Mouse (Mus musculus): Measurements from ENCODE around the gene Ptger1.
A peak's percentile ranks its signal among the peaks of the same experiment; 100 is the strongest.

Ptger1 gene

DNA sequence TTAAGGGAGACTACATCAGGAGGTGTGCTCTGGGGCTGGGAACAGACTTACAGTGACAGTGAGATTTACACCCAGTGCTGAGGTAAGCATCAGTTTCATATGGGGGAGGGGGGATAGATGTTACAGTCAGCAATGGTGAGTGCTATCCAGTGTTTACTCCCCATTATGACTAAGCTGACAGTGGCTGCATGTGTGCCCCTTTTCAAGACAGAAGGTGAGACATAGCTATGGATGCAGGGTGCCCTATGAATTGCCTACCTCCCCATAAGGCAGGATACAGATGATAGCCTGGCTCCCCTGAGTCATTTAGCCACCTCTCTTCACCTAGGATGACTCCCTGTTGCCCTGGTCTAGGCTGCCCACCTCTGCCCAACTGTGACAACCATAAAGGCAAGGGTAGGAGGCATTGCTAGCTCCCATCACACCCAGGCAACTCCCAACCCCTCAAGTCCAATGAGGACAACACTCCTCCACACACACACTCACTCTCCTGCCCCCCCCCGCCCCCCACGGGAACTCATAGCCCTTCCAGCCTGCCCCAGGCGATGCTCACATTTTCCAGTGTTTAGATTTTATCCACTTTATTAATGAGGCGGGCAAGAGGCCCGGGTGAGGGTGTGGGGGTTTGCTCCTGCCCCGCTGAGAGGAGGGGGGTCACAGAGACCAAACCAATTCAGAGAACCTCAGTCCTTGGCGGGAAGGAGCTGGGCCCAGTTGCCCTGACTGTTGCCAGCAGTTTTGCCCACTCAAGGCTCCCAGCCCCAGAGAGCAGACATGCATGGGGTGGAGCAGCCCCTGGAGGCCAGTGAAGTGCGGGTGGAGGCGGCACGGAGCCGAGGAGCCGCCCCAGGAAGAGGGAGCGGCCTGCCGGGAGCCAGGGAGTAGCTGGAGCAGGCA, at the start of gene Ptger1:
Gene Ptger1, plus strand, starts transcription at position 710 of the 897 bp plus-strand sequence.
- DNase-seq (ENCODE audit: low read depth) = no peak

DNA sequence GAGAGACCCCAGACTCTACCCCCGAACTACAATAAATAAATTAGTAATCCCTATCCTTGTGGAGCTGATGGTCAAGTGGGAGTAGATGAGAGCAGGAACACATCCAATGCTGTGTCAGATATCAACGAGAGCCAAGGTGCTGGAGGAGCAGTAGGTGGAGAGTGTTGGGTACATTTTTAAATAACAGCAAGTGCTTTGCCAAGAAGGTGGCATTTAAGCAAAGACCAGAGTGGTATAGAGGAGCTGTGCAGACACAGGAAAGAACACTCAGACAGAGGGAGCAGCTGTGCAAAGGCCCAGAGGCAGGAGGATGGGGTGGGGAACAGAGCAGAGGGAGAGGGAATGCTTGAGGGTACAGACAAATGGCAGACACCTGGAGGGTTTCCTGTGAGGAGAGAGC, 49.4 kb upstream of the Ptger1 start:
- no peak for DNase-seq (ENCODE audit: low read depth)

DNA sequence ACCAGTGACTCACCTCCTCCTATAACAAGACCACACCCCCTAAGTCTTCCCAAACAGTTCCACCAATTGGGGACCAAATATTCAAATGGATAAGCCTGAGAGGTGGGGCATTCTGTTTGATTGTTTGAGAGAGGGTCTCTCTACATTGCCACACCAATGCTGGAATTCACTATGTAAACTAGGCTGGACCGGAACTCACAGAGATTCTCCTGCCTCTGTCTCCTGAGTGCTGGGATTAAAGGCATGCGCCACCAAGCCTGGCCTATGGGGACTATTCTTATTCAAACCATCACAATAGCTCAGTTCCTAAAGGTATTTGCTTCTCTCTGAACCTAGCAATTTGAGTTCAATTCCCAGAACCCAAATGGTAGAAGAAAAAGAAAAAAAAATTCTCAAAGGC, 47.9 kb upstream of the Ptger1 start:
- no peak for DNase-seq (ENCODE audit: low read depth)

DNA sequence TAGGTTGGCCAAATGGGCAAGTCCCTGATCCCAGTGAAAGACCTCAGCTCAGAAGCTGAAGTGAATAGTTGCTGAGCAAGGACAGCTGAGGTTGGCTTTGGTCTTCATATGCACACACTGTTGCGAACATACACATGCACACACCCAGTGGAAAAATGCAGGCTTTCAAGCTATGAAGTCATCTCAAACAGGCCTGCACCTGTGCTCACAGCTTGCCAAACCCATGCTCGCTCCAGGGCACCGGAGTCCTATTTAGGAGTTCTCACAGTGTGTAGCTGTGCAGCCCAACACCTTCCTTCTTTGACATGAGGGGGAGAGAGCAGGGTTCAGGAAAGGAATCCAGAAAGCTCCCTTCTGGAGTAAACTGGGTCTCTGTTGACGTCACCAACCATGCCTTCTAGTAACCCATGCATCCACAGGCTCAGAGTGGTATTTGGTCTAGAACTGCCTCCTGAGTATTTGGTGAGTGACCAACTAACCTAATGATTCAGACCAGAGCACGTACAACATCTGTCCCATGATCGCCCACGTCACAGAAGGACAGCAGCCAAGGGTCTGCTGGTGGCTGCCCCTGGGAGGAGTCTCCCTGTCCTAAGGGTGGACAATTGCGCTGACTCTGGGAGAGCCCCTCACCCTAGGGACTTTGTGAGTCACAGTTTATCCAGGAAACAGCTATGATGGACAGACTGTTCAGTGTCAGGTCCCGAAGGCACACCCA, 46.8 kb upstream of the Ptger1 start:
- DNase-seq (ENCODE audit: low read depth) = no peak

DNA sequence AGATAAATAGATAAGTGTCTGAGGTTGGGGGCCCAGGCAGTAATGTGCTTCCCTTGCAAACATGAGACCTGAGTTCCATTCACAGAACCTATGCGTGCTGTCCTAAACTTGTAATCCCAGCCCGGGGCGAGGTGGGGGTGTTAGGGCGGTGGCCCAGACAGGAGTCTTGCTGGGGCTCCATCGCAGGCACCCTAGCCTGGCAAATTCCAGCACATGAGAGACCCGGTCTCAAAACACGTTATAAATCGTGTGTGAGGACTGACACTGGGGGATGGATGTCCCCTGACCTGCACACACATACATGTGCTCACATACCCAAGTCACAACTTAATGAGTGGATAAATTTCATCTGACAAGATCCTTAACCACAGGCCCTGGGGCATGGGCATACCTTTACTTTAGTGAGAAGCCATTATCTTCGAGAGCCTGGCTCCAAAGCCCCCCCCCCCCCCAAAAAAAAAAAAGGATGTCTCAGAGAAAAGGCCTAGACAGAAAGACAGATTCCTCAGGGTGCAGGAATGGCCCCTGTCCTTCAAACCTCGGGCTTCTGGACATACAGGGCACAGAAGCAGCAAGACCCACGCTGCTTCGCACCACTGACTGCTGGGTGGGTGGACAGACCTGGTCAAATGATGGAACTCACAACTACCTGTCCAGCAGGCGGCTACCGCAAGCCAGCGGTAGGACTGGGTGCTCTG, 44.6 kb upstream of the Ptger1 start:
- no peak for DNase-seq (ENCODE audit: low read depth)

DNA sequence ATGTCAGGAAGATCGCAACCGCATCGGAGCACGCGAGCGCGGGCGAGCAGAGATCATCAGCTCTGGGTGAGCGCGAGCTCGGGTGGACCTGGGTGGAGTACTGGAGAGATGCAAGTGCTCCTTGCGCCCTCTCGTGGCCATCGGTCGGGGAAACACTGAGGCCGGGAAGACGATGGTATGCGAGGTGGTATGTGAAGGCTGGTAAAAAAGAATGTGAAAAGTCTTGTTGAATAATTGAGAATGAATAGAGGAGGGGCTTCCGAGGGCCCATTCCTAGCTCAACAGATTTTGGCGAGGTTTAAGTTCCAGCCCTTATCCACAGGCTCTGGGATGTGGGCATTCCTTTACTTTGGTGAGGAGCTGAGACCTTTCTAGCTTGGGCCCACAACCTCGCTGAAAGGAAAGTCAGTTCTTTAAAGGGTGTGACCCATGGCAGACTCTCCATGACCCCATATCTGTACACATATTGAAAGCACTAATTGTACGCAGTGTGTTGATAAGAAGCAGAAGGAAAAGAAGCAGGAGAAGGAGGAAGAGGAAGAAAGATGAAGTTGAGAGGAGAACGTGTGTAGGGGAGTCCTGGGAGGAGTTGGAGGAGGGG, 44.0 kb upstream of the Ptger1 start:
- peak; percentile 93 for DNase-seq (ENCODE audit: low read depth)

DNA sequence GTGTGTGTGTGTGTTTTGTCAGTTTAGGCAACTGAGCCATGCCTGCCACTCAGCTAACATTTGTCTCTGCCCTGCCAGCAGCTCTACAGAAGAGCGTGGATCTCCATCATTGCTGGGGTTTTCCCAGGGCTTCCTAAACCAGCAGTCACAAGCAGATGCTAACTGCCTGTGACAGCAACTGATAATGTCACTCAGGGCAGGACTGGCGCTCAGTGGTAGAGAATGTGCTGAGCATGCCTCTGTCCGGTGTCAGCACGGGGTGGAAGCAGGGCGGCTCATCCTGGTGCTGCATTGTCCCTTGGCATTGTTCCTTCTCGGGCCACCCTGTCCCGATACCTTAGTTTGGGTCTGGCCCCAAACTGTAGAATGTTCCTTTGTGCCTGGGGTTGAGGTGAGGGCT, 42.9 kb upstream of the Ptger1 start:
- DNase-seq (ENCODE audit: low read depth) = peak; percentile 51

DNA sequence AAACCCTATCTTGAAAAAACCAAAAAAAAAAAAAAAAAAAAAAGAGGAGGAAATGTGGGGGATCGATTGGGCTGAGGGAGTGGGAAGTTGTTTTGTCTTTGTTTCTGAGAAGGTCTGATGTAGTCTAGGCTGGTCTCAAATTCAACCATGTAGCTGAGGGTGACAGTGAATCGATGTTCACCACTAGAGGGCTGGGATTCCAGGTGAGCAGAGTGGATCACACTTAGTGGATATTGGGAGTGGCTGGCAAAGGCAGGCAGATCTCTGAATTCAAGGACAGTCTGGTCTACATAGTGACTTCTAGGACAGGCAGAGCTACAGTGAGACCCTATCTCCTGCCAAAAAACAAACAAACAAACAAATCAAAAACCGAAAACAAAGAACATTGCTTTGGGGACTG, 41.7 kb upstream of the Ptger1 start:
- no peak for DNase-seq (ENCODE audit: low read depth)

DNA sequence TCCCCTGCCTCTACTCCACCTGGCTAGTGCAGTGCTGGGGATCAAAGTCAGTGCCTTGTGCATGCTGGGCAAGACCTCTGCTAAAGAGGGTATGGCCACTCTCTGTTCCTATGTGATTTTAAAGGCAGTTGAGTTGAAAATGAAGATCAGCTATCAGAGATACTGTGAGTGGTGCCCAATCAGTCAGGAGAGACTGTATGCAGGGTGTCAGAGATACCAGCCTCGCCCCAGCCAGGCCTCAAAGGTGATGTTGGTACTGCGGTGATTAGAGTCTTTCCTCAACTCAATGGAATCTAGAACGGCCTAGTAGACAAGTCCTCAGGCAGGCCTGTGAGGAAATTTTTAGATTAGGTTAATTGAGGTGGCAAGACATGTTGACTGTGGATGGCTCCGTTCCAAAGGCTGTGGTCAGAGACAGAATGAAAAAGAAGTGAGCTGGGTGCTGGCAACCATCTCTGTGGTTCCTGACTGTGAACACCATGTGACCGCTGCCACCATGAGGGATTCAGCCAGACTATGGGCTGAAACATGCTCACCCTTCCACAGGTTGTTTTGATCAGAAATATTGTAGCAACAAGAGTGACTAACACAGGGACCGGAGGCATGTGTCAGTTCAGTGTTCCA, 40.7 kb upstream of the Ptger1 start:
- no peak for DNase-seq (ENCODE audit: low read depth)

DNA sequence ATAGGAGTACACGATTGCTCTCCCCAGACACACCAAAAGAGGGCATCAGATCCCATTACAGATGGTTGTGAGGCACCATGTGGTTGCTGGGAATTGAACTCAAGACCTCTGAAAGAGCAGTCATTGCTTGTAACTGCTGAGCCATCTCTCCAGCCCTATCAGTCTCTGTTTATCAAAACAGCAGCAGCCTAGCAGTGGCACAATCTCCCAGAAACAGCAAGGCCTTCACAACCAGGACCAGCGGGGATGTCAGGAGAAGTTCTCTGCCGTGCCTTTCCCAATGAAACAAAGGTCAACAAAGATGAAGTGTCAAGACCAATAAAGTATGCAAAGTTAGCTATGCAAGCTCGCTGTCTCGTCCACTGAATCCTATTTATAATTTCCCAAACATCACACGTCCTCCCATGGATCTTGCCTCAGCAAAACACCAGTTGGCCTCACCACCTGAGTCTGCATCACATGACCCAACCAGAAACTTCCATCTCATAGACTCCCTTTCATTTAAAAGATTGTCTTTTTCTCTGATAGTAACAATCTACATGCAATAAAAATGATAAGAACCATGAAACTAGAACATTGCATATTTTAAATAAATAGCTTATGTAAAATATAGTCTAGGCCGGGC, 34.3 kb upstream of the Ptger1 start:
- DNase-seq (ENCODE audit: low read depth) = no peak

DNA sequence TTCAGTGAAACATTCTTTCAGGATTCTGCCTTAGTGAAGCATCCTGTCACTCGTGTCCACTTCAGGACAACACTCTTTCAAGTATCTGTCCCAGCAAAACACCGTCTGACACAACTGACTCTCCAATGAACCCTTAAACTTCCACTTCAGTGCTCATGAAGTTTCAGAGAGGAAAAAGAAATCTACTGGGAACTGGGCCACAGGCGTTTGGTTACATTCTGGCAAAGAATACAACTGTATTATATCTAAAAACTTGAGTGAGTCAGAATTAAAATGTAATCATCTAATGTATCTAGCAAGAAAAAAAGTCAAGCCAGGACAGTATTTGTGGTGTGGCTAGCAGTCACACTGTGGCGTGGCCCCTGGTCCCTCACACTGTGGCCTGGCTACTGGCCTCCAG, 27.6 kb upstream of the Ptger1 start:
- DNase-seq (ENCODE audit: low read depth) = no peak

DNA sequence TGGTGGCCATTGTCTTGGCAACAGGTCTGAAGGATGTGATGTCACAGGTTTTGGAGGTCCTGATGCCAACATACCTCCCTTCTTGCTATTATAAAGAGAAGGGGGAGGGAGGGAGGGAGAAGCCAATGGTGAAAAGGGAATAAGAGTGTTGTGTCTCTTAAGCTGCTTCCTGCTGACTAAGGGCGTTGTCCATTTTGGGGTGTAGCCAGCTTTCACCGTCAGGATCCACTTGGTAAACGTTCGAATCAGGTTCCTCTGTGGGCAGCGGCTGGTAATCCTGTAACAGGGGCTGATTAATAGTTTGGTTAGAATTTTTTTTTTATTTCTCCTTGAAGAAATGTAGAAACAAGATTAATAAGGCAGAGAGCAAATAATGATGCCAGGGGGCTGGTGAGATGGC, 26.8 kb upstream of the Ptger1 start:
- no peak for DNase-seq (ENCODE audit: low read depth)

DNA sequence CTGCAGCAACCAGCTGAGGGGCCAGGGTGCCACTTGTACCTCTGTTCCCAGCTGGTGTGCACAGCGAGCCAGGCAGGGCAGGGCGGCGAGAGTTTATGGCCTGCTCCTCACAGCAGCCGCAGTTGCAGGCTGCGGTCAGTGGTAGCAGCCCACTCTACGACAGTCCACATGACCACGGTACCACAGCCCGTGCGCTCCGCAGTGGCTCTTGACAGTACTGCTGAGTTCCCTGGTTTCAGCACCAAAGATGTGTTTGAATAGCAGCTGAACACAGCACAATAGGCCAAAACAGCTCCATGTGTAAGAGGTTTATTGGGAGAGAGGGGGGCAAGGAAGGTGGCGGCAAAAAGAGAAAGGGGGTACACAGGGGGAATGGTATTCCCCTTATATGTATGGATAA, 19.0 kb upstream of the Ptger1 start:
- no peak for DNase-seq (ENCODE audit: low read depth)

DNA sequence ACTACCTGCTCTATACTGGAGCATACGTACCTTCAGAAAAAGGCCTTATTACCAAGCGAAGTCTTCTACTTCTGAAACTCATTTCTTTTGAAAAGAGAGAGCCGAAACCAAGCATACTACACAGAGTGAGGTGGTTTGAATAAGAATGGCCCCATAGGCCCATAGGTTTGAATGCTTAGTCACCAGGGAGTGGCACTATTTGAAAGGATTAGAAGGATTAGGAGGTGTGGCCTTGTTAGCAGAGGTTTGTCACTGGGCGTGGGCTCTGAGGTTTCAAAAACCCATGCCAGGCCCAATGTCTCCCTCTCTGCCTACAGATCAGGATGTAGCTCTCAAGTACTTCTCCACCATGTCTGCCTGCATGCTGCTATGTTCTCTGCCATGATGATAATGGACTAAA, 18.4 kb upstream of the Ptger1 start:
- no peak for DNase-seq (ENCODE audit: low read depth)

DNA sequence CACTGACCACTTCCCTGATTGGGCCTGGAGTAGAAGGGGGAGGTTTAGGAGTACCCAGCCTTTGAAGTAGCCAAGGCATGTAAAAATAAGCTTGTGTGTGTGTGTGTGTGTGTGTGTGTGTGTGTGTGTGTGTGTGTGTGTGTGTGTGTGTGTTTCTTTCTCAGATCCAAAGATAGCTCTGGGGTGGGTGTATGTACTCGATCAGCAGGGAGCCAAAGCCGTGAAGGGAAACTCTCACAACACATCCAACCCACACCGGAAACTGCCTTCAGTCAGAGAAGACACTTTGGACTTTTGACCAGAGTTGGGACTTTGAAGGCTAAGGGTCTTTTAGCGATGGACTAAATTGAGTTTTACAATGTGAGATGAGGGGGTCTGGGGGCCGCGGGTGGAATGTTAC, 16.8 kb upstream of the Ptger1 start:
- no peak for DNase-seq (ENCODE audit: low read depth)

DNA sequence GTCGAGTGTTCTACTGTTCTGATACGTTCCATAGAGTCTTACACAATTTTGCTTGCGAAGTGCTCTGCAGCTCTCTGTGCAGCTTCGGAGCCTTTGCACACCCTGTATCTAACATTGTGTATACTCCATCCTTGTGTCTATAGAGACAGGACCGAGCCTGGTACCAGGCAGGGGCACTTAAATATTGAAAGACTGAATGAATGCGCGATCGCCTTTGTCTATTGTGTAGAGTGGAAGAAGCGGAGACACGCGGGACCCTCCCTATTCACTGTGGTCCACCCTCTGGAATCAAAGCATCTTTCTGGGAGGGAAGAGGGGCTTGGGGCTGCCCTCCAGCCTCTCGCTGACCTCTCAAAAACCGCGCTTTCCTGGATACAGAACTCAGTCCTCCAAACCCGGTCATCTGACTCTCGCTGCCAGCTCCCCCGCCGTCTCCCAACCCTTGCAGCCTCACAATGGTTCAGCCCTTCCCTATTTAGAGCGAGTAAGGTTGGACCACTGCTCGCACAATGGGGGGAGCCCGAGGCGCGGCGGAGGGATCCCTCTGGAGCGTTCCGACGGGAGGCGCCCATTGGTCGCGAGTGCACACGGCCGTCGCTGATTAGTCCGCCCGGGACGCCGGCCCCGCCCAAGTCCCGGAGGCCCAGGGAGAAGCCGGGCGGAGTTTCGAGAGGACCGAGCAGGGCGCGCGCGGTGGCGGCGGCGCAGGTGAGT, 14.3 kb upstream of the Ptger1 start, which contains the start of gene Gipc1:
Gene Gipc1, plus strand, starts transcription at position 648 of the 714 bp plus-strand sequence.
- peak; percentile 97 for DNase-seq (ENCODE audit: low read depth)

DNA sequence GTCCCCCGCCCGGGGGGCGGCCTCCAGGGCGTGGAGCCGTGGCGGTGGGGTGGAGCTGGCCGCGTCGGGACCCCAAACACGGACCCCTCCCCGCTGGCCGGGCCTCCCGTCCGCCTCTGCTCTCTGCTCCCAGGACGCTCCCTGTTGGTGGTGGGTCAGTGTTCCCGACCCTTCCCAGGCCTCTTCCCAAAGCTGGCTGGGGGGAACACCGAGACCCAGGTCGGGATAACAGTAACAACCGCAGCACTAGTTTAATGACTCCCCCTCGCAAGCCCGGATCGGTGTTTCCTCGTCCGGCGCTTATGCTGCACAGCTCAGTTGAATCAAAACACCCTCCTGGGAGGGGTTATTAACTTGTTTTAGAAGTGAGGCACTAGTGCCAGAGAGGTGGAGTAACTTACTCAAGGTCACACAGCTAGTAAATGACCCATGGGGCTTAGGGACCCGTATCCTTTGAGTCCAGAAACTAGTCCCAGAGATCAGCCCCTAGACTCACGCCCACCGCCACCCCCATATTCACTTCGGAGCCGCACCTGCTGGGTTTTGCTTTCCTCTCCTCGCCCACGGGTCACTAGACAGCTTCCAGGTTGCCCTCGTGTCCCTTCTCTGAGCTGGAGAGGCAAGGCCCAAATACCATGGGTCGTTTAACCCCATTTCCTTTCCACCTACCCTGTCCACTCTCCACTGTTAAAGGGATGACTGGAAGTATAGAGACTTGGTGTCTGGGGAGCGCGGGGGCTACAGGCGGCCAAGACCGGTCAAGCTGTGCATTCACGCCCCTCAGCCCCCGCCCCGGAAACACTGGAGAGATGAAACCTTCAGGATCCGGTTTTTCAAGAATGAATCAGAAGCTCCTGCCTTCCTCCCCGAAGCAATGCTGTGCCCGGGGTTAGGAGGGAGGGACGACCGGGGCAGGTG, 13.5 kb upstream of the Ptger1 start:
- DNase-seq (ENCODE audit: low read depth) = no peak

DNA sequence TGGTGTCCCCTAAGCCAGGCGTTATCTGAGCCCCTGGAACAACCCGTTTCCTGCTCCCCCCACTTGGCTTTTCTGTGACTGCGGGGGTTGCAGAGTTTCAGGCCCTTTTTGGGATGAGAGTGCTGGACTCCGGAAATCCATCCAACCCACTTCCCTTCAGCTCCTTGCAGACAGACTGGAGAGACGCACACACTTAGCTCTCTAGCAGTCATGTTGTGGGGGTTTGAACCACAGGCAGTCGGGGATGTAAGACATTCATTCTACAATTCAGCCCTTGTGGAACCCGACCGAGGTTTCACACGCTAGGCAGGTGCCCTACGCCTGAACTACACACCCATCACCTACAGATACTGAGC, 12.8 kb upstream of the Ptger1 start:
- DNase-seq (ENCODE audit: low read depth) = no peak

DNA sequence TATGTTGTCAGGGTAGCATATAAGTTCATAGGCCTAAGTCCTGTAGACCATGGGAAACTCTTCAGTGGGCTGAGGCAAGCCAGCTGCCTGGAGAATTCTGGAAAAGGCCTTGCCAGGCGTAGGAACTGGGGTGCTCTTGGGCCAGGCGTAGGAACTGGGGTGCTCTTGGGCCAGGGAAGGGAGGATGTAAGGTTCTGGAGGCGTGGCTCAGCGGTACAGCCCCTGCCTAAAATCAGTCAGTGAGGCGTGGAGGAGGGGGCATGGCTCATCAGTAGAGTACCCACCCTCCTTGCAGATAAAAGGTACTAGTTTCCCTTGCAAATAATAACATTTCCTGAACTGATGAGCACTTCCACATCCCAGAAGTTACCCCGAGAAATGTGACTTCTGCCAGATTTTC, 11.8 kb upstream of the Ptger1 start:
- DNase-seq (ENCODE audit: low read depth) = no peak

DNA sequence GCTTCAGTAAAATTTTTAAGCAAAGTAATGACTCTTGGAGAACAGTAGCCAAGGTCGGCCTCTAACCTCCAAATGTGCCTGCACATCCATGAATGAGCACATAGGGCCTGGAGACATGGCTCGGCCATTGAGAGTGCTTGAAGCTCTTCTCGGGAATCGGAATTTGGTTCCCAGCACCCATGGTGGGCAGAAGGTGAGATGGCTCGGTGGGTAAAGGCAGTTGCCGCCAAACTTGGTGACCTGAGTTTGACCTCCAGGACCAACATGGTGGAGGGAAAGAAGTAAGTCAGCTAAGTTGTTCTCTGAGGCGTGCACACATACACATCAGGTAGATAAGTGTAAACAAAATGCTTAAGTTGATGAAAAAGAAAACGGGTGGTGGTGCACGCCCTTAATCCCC, 10.4 kb upstream of the Ptger1 start:
- no peak for DNase-seq (ENCODE audit: low read depth)
